Mouse (Mus musculus): ENCODE results near the gene Apip. TPM values are rescaled to one million over a fixed set of nuclear protein-coding genes. Genes with fewer than 3 reads are reported as not detected.

Gene Apip
- 18.9 to 38.2 TPM (median 27.7 TPM) in 4 replicates for total RNA-seq (2023; ENCODE audit: inconsistent age)

GRCm38 (mm10) chr2:103073219-103073982, at the start of gene Apip, which contains the start of gene Pdhx:
Gene Apip, plus strand, starts transcription at chr2:103073675.
Gene Pdhx, minus strand, starts transcription at chr2:103073513.

Other genes with a start within 250 kb of the Apip start
- 92.5 to 108 TPM (median 99.5 TPM) in 4 replicates for gene Cd44, start 172.0 kb upstream of the Apip start, total RNA-seq (2023; ENCODE audit: inconsistent age)
- 13.9 to 16.0 TPM (median 14.9 TPM) in 4 replicates for gene Pdhx, start 162 bp upstream of the Apip start, total RNA-seq (2023; ENCODE audit: inconsistent age)
- not detected in 4 replicates for gene Ehf, start 229.6 kb downstream of the Apip start, total RNA-seq (2023; ENCODE audit: inconsistent age)

Data from B cell, adult (primary cell).